ENCODE assay signal across 10 mouse cellular contexts in the genomic region with DNA sequence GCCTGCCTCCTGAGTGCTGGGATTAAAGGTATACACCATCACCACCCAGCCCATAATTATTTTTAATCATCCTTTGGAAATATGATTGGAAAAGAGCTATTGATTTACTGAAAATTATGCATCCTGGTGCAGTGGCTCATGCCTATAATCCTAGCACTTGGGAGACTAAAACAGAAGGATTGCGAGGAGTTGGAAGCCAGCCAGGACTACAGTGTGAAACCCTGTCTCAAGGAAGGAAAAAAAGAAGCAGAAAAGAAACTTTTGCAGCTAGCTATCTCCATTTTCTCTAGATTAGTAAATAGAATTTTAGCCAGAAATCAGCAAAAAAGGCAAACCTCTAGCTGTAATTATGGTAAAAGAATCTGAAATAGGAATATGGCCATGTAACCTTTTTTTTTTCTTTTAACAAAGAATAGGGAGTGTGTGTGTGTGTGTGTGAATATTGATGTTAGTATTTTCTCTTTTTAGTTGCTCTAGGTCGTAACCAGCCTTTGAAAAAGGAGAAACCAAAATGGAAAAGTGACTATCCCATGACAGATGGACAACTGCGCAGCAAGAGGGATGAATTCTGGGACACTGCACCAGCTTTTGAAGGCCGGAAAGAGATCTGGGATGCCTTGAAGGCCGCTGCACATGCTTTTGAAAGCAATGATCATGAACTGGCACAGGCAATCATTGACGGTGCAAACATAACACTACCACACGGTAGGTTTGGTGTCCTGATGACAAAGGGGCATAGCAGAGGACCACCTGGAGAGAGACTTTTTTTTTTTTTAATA. TPM values are rescaled to one million over a fixed set of nuclear protein-coding genes. Genes with fewer than 3 reads are reported as not detected.
DNase-seq lines count a peak whose midpoint lies in the region; ATAC-seq and TF ChIP-seq lines count a peak whose summit lies in the region.
"Had no signal": no experiment of that assay in that cellular context is flagged by ENCODE, and none has a peak within 500 bp of the region (broad histone marks: within the 10 kb centered on the region; RNA-seq: fewer than 3 reads in every experiment).

No protein-coding gene starts in this region.

- H3K4me1 ChIP-seq in limb, embryonic 15.5 days, result no peaks in the 10 kb centered on the region; the same call in 1 of the 2 replicates
- H3K4me1 ChIP-seq in limb, embryonic 10.5 days, result no peaks in the 10 kb centered on the region
- H3K4me1 ChIP-seq in lung, postnatal 0 days (ENCODE audit: insufficient read depth, low read depth, low read length), result no peaks in the 10 kb centered on the region
- H3K4me1 ChIP-seq: megakaryocyte, embryonic 14.5 days; stomach, embryonic 15.5 days had no signal

- H3K9ac ChIP-seq in limb, embryonic 15.5 days, result no peak overlapping the region
- H3K9ac ChIP-seq in lung, postnatal 0 days (replicated peaks; ENCODE audit: low read depth), result no peak overlapping the region
- H3K9ac ChIP-seq: stomach, embryonic 15.5 days had no signal

- no peak for DNase-seq in limb, embryonic 10.5 days (ENCODE audit: low spot score)
- DNase-seq in brain, embryonic 18.5 days (ENCODE audit: low read depth, low spot score), result peak; percentile 43
- peak; percentile 53 to 84 for DNase-seq in frontal cortex, adult 2 months (ENCODE audit: extremely low spot score in 1 of 2, low spot score in 1 of 2)
- peak; percentile 36 for DNase-seq in lung, postnatal 0 days (ENCODE audit: low spot score)
- no peak for DNase-seq in B cell, adult 2 months
- DNase-seq in thymus, postnatal 14 days, result no peak

- TF ChIP-seq CTCF in lung, postnatal 0 days (IDR thresholded peaks at IDR 0.05), result no peak

- no peak overlapping the region for H3K4me3 ChIP-seq in limb, embryonic 15.5 days
- H3K4me3 ChIP-seq in limb, embryonic 10.5 days, result no peak overlapping the region
- no peak overlapping the region for H3K4me3 ChIP-seq in lung, postnatal 0 days (ENCODE audit: low read depth, low read length)
- H3K4me3 ChIP-seq: megakaryocyte, embryonic 14.5 days; stomach, embryonic 15.5 days had no signal

- WGBS in limb, embryonic 15.5 days, result 78% methylated on average over 7 of the region's 7 CpGs
- 94% methylated on average over 7 of the region's 7 CpGs for WGBS in limb, embryonic 10.5 days
- 82% methylated on average over 7 of the region's 7 CpGs for WGBS in lung, postnatal 0 days

- H3K27ac ChIP-seq in limb, embryonic 15.5 days, result 0 out of 2 replicates have a peak overlapping the region, but pooled peaks have one; percentile 8
- H3K27ac ChIP-seq in limb, embryonic 10.5 days, result no peak overlapping the region
- no peak overlapping the region for H3K27ac ChIP-seq in lung, postnatal 0 days (ENCODE audit: low read length)
- H3K27ac ChIP-seq: stomach, embryonic 15.5 days had no signal

- no peak for TF ChIP-seq EP300 in lung, postnatal 0 days (IDR thresholded peaks at IDR 0.05)

- no peak for ATAC-seq in limb, embryonic 15.5 days (ENCODE audit: insufficient number of reproducible peaks, low FRiP score, low TSS enrichment, low read depth)
- no peak for ATAC-seq in lung, postnatal 0 days
- ATAC-seq in inflammation-experienced regulatory T-cells, adult 6 months, result no peak

- no peaks in the 10 kb centered on the region for H3K9me3 ChIP-seq in limb, embryonic 15.5 days
- H3K9me3 ChIP-seq in limb, embryonic 10.5 days (replicated peaks), result no peaks in the 10 kb centered on the region
- no peaks in the 10 kb centered on the region for H3K9me3 ChIP-seq in lung, postnatal 0 days (ENCODE audit: low read length)
- H3K9me3 ChIP-seq: megakaryocyte, embryonic 14.5 days; stomach, embryonic 15.5 days had no signal

- H3K27me3 ChIP-seq in limb, embryonic 15.5 days, result no peaks in the 10 kb centered on the region
- H3K27me3 ChIP-seq in limb, embryonic 10.5 days (ENCODE audit: low read depth, poor library complexity, severe bottlenecking), result no peaks in the 10 kb centered on the region
- no peaks in the 10 kb centered on the region for H3K27me3 ChIP-seq in lung, postnatal 0 days (replicated peaks; ENCODE audit: insufficient read depth, low read length)
- H3K27me3 ChIP-seq: megakaryocyte, embryonic 14.5 days; stomach, embryonic 15.5 days had no signal

- no peak overlapping the region for H3K4me2 ChIP-seq in limb, embryonic 15.5 days
- H3K4me2 ChIP-seq in lung, postnatal 0 days (replicated peaks; ENCODE audit: low read depth, low read length), result no peak overlapping the region
- H3K4me2 ChIP-seq: stomach, embryonic 15.5 days had no signal

- H3K36me3 ChIP-seq in limb, embryonic 15.5 days, result peaks cover 19% of the 10 kb centered on the region
- H3K36me3 ChIP-seq in limb, embryonic 10.5 days, result peaks cover 46% of the 10 kb centered on the region
- H3K36me3 ChIP-seq in lung, postnatal 0 days (ENCODE audit: insufficient read depth, low read length), result no peaks in the 10 kb centered on the region

RNA-seq across cellular contexts. Expression of a gene that starts 32.9 kb away (rescaled TPM):
- polyA plus RNA-seq in limb, embryonic 15.5 days (2015; fragmentation: Nextera tagmentation; extraction: Ambion mirVana), result not detected in 2 replicates
- 0.38 TPM in 1 of 2 replicates, not detected in the other for polyA plus RNA-seq in limb, embryonic 10.5 days (2016; fragmentation: Nextera tagmentation; extraction: Ambion mirVana)
- polyA plus RNA-seq in frontal cortex, adult 2 months (2012; rRNA removed), result 0.34 and 0.64 TPM in 2 replicates
- 0.18 and 0.30 TPM in 2 replicates for polyA plus RNA-seq in lung, postnatal 0 days (2015; fragmentation: Nextera tagmentation; extraction: Ambion mirVana)
- polyA plus RNA-seq in inflammation-experienced regulatory T-cells, adult 6 months (2017; shearing (Covaris generic)), result 1 to 10 TPM in 2 of 3 experiments, not detected in 1; 1.3 to 1.9 TPM

RNA-seq across cellular contexts. Expression of a gene that starts 34.2 kb away (rescaled TPM):
- polyA plus RNA-seq in limb, embryonic 15.5 days (2015; fragmentation: Nextera tagmentation; extraction: Ambion mirVana), result 3.5 and 4.1 TPM in 2 replicates
- 2.2 and 2.8 TPM in 2 replicates for polyA plus RNA-seq in limb, embryonic 10.5 days (2016; fragmentation: Nextera tagmentation; extraction: Ambion mirVana)
- 4.2 and 4.6 TPM in 2 replicates for polyA plus RNA-seq in frontal cortex, adult 2 months (2012; rRNA removed)
- 1.9 and 2.4 TPM in 2 replicates for polyA plus RNA-seq in lung, postnatal 0 days (2015; fragmentation: Nextera tagmentation; extraction: Ambion mirVana)
- polyA plus RNA-seq in inflammation-experienced regulatory T-cells, adult 6 months (2017; shearing (Covaris generic)), result 100 to 1,000 TPM in 1 of 3 experiments, 10 to 100 TPM in 2; 70.6 to 116 (median 97.1) TPM

RNA-seq across cellular contexts. Expression of a gene that starts 43.8 kb away (rescaled TPM):
- polyA plus RNA-seq in limb, embryonic 15.5 days (2015; fragmentation: Nextera tagmentation; extraction: Ambion mirVana), result 90.6 and 97.1 TPM in 2 replicates
- polyA plus RNA-seq in limb, embryonic 10.5 days (2016; fragmentation: Nextera tagmentation; extraction: Ambion mirVana), result 74.2 and 82.0 TPM in 2 replicates
- 24.0 and 25.4 TPM in 2 replicates for polyA plus RNA-seq in frontal cortex, adult 2 months (2012; rRNA removed)
- 23.7 and 25.1 TPM in 2 replicates for polyA plus RNA-seq in lung, postnatal 0 days (2015; fragmentation: Nextera tagmentation; extraction: Ambion mirVana)
- polyA plus RNA-seq in inflammation-experienced regulatory T-cells, adult 6 months (2017; shearing (Covaris generic)), result 1 to 10 TPM; 2.1 to 3.7 (median 2.9) TPM

Comparison
In these comparisons a context has a peak if more than half of its experiments do, and no peak if none do; other contexts are left out.
1. DNase-seq: peak in brain, embryonic 18.5 days (single experiment), frontal cortex, adult 2 months (2 of 2) and lung, postnatal 0 days (single experiment); none in limb, embryonic 10.5 days (single experiment), B cell, adult 2 months (0 of 2) and thymus, postnatal 14 days (single experiment).
2. RNA of a gene that starts 34.2 kb away (polyA plus RNA-seq): 70.6 to 116 TPM in inflammation-experienced regulatory T-cells, adult 6 months; 4.2 to 4.6 TPM in frontal cortex, adult 2 months, 3.5 to 4.1 TPM in limb, embryonic 15.5 days, 2.2 to 2.8 TPM in limb, embryonic 10.5 days and 1.9 to 2.4 TPM in lung, postnatal 0 days; every median in the first group is over 10 times any median in the second.